Mouse (Mus musculus) liver, adult 2 months (tissue): ENCODE measurements around the gene Mkrn3. TPM values are rescaled to one million over a fixed set of nuclear protein-coding genes. Genes with fewer than 3 reads are reported as not detected.
A peak's percentile ranks its signal among the peaks of the same experiment; 100 is the strongest.

Experiments used
- DNase-seq: peaks from one replicate; pipeline ENCODE4 v3.0.0-alpha.2; 2011; ENCODE audit warnings: low read depth, low spot score; ENCODE audit errors: extremely low read depth
- H3K27ac ChIP-seq: fragments of 200-500 bp; replicated peaks from 2 replicates; pipeline ENCODE4 v1.5.1; 2012; ENCODE audit warnings: low read depth, mild to moderate bottlenecking, control low read depth, inconsistent platforms, low read length; ENCODE audit not compliant: insufficient read depth
- H3K27me3 ChIP-seq: fragments of 200-500 bp; 2 replicates; pipeline ENCODE4 v1.6.1; 2012; ENCODE audit warnings: mild to moderate bottlenecking, moderate library complexity, low read length, inconsistent platforms; ENCODE audit not compliant: control insufficient read depth, insufficient read depth
- H3K36me3 ChIP-seq: fragments of 200-500 bp; 2 replicates; pipeline ENCODE4 v1.6.1; 2012; ENCODE audit warnings: low read length, inconsistent platforms; ENCODE audit not compliant: control insufficient read depth, insufficient read depth
- H3K4me1 ChIP-seq: fragments of 200-500 bp; 2 replicates; pipeline ENCODE4 v1.6.1; 2011; ENCODE audit warnings: low read length; ENCODE audit not compliant: control insufficient read depth, insufficient read depth
- H3K4me3 ChIP-seq: fragments of 200-500 bp; 2 replicates; pipeline ENCODE4 v1.5.1; 2011; ENCODE audit warnings: low read depth, mild to moderate bottlenecking, control low read depth, low read length, moderate library complexity; ENCODE audit not compliant: insufficient read depth
- H3K79me2 ChIP-seq: fragments of 200-500 bp; 2 replicates; pipeline ENCODE4 v1.6.1; 2012; ENCODE audit warnings: inconsistent platforms, mild to moderate bottlenecking, low read length, moderate library complexity; ENCODE audit not compliant: control insufficient read depth, insufficient read depth
- H3K9ac ChIP-seq: fragments of 200-500 bp; 2 replicates; pipeline ENCODE4 v1.6.1; 2012; ENCODE audit warnings: low read depth, mild to moderate bottlenecking, control low read depth, inconsistent platforms, low read length
- CTCF ChIP-seq: fragments of 200-500 bp; IDR thresholded peaks from 2 replicates; pipeline ENCODE4 v1.5.1; 2011; ENCODE audit warnings: low read depth, low read length, control low read depth
- POLR2A ChIP-seq: fragments of 200-500 bp; IDR thresholded peaks from 2 replicates; pipeline ENCODE4 v1.6.1; 2011; ENCODE audit warnings: low read length, control low read depth; ENCODE audit not compliant: insufficient read depth; ENCODE audit errors: extremely low read depth
- WGBS: fragments of 180-500 bp; shearing (Covaris S2); methylation state at CpG from one replicate; pipeline ENCODE4 v1.1.7; 2018; 5-methylcytosine and 5-hydroxymethylcytosine counted together
- polyA plus RNA-seq: library from polyadenylated mRNA; depleted of rRNA; stranded (reverse); fragments of >200 nt; gene quantifications from 2 replicates; pipeline ENCODE4 v1.2.3, GENCODE M21; 2012
- total RNA-seq: library from RNA; depleted of rRNA; stranded (reverse); fragments of >200 nt; gene quantifications from 2 replicates; pipeline ENCODE4 v1.2.3, GENCODE M21; 2014

The Mkrn3 gene
- total and polyA plus RNA-seq, 2 experiments: 0.29 to 0.37 TPM

DNA sequence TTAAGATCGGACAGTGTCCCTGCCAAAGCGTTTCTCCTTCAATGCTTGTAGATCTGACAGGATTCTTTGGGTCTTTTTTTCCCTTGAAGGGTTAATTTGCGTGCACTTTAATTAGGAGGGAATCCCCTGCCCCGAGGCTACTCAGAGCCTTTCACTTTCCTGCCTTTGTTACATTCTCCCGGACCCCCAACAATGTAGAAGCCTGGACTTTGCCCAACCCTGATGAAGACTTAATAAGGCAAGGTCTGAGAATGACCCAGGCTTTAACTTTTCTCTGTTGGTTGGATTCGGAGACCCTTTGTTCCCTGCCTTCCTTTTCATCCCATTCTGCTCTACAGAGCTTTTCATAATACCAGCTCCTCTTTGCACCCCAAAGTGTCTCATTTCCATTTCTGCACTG lies 627 bp upstream of the Mkrn3 start:
- 86% methylated on average over 6 of the region's 6 CpGs for WGBS
- Histone ChIP-seq H3K27ac (no peak overlapping the region), H3K79me2 (no peaks in the 10 kb centered on the region), H3K9ac (no peak overlapping the region), H3K4me1 (no peaks in the 10 kb centered on the region), H3K4me3 (no peak overlapping the region), H3K36me3 (no peaks in the 10 kb centered on the region), H3K27me3 (peaks cover 3% of the 10 kb centered on the region; the same call in 1 of the 2 replicates)
- no peak for DNase-seq
- no peak for TF ChIP-seq CTCF
- TF ChIP-seq POLR2A: no peak

DNA sequence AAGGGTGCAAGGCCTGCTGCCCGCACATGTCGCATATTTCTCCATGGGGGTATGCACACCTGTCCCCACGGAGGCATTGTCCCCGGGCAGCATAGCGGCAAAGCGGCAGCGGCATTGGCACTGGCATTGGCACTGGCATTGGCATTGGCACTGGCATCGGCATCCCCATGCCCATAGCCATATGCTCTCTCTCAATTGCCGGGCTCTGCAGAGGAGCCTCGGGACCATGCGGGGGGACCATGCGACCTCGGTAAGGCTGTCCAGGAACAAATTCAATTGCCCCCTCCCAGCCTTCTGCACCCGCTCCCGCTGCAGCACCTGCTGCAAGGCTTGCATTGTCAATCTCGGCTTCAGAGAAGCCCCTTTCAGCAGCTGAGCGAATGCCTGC lies 840 bp downstream of the Mkrn3 start:
- Histone ChIP-seq H3K9ac (no peak overlapping the region), H3K4me3 (peak overlapping the region; percentile 96; the same call in 1 of the 2 replicates), H3K79me2 (no peaks in the 10 kb centered on the region), H3K27me3 (peaks cover 3% of the 10 kb centered on the region; the same call in 1 of the 2 replicates), H3K27ac (no peak overlapping the region), H3K4me1 (no peaks in the 10 kb centered on the region), H3K36me3 (no peaks in the 10 kb centered on the region)
- TF ChIP-seq POLR2A: no peak
- TF ChIP-seq CTCF: no peak
- no peak for DNase-seq
- WGBS: 68% methylated on average over 17 of the region's 17 CpGs

DNA sequence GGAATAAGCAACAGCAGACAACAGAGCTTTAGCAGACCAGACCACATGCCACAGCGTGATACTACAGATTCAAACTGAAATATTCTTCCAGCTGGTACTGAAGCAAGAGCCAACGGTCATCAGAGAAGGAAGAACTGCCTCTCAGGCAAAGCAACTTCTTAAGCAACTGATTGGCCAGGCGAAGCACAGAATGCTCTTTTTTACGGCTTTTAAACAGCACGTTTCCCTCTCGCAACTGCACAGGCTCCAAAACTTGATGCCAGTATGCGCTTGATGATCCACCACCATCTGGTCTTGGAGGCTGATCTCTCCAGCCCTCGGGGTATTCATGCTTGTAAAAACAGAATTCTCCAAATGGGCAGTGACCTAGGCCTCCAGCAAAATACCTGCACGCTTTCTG lies 1.6 kb downstream of the Mkrn3 start:
- Histone ChIP-seq H3K9ac (no peak overlapping the region), H3K27ac (no peak overlapping the region), H3K4me3 (no peak overlapping the region), H3K4me1 (no peaks in the 10 kb centered on the region), H3K36me3 (no peaks in the 10 kb centered on the region), H3K79me2 (no peaks in the 10 kb centered on the region), H3K27me3 (peaks cover 3% of the 10 kb centered on the region; the same call in 1 of the 2 replicates)
- WGBS: 86% methylated on average over 9 of the region's 9 CpGs
- DNase-seq: no peak
- TF ChIP-seq CTCF (no peak), POLR2A (no peak)

DNA sequence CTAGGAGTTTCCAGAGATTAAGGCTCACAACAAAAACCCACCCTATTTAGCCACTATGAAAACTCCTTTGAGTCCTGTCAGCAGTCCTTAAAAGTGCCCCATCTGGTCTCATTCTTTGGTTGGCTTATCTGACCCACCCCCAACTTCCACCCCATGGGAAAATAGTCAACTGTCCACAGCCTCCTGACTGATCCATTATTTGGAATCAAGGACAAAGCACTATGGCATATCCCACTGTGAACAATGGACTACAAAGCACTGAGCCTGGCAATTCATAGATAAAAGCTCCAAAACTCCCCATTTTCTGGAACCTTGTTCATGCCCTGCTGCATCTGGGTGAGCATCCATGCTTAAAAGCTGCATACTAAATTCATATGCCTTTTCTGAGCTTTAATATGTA lies 3.8 kb downstream of the Mkrn3 start:
- Histone ChIP-seq H3K4me3 (no peak overlapping the region), H3K36me3 (no peaks in the 10 kb centered on the region), H3K4me1 (no peaks in the 10 kb centered on the region), H3K27ac (no peak overlapping the region), H3K79me2 (no peaks in the 10 kb centered on the region), H3K27me3 (peaks cover 3% of the 10 kb centered on the region; the same call in 1 of the 2 replicates), H3K9ac (no peak overlapping the region)
- no peak for DNase-seq
- TF ChIP-seq POLR2A: no peak
- TF ChIP-seq CTCF: no peak

DNA sequence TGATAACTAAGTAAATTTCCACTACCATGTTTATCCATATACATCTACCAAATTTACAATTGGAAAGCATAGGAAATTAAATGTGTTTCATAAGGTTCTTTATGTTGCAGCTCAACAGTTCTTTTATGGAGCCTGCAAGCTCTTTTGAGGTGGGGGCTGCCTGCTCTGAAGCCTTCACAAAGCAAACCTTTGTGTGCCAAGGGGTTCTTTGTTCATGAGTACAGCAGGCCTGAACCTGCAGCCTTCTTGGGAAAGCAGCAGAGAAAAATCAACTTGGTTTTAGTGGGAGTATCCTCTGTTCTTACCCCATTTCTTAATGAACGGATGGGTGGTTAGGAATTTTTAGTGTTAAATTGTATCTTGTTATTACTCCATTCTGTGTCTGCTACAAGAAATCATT lies 4.7 kb downstream of the Mkrn3 start:
- Histone ChIP-seq H3K4me3 (no peak overlapping the region), H3K36me3 (no peaks in the 10 kb centered on the region), H3K79me2 (no peaks in the 10 kb centered on the region), H3K4me1 (no peaks in the 10 kb centered on the region), H3K27ac (no peak overlapping the region), H3K27me3 (no peaks in the 10 kb centered on the region), H3K9ac (no peak overlapping the region)
- no peak for DNase-seq
- WGBS: 75% methylated on average over 1 of the region's 1 CpGs
- TF ChIP-seq POLR2A (no peak), CTCF (no peak)

DNA sequence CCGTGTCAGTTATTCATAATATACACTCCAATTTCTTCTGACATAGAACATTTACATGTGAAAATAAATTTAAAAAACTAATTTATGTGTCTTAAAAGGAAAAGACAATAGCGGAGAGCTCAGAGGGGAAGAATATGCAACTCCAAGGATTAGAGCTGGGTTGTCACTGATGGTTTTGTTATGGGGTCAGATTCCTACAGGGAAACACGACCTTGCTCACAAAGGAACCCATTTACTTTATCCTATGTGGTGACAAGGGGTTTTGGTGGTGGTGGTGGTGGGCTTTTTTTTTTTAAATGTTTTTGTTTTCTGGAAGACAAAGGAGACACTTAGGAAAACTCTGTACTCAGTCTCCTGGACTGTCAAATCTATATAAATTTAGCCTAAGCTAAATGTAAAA lies 12.1 kb downstream of the Mkrn3 start:
- 58% methylated on average over 3 of the region's 3 CpGs for WGBS
- H3K4me1 ChIP-seq: no peaks in the 10 kb centered on the region
- no peak for TF ChIP-seq POLR2A

More for the DNA sequence above, 12.1 kb downstream of the Mkrn3 start:
- H3K27me3 ChIP-seq: no peaks in the 10 kb centered on the region
- DNase-seq: no peak
- H3K79me2 ChIP-seq: no peaks in the 10 kb centered on the region
- no peak overlapping the region for H3K27ac ChIP-seq
- no peak overlapping the region for H3K9ac ChIP-seq
- H3K4me3 ChIP-seq: no peak overlapping the region
- no peaks in the 10 kb centered on the region for H3K36me3 ChIP-seq
